Mouse (Mus musculus): Measurements from ENCODE around the gene Dtx1. TPM values are rescaled to one million over a fixed set of nuclear protein-coding genes. Genes with fewer than 3 reads are reported as not detected.

Gene Dtx1
- total RNA-seq, 1 experiment, result 13.6 TPM

DNA sequence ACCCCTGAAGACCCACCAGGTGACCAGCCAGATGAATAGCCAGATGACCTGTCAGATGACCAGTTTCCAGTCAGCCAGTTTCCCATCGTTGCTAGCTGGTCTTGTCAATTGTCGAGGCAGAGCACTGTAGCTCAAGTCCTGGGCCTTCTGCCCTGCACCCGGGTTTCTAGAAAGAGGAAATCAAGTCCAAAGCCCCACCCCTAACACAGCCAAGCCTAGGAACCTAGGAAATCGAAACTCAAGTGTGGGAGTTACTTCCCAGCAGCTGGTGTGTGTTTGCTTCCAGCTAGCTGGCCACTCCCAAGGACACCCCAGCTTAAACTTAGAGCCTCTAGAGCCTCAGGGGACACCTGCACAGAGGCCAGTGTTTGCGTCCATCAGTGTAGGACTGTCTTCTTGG lies 38.0 kb upstream of the Dtx1 start, which contains the start of gene Oas2:
Gene Oas2, minus strand, starts transcription at position 166 of the 400 bp plus-strand sequence.
- Histone ChIP-seq H3K9ac (ENCODE audit: insufficient read depth, low read depth, low read length, poor library complexity, severe bottlenecking) (no peak within 1 kb of the TSS), H3K4me1 (ENCODE audit: control insufficient read depth in 2 of 2, insufficient read depth in 2 of 2, low read length in 2 of 2, poor library complexity in 1 of 2) (peaks cover 2 to 6% of the 10 kb centered on the region in 2 experiments; a peak in 3 of 4 replicates), H3K4me3 (ENCODE audit: insufficient read depth in 1 of 2, low read depth in 1 of 2, low read length in 2 of 2, poor library complexity in 1 of 2, severe bottlenecking in 1 of 2) (no peak within 1 kb of the TSS), H3K9me3 (ENCODE audit: control insufficient read depth, insufficient read depth, low read depth, low read length) (no peaks in the 10 kb centered on the region), H3K36me3 (ENCODE audit: control insufficient read depth, insufficient read depth, low read length, poor library complexity, severe bottlenecking) (no peaks in the 10 kb centered on the region), H3K27ac (ENCODE audit: insufficient read depth, low read depth, low read length, poor library complexity, severe bottlenecking) (no peak within 1 kb of the TSS; the same call in 1 of the 2 replicates)
- DNase-seq (ENCODE audit: low read depth, low spot score), result no peak
- in situ Hi-C loops (cut with MboI; ENCODE audit: low sequenced_read_pairs in 2 of 2, unreplicated experiment in 2 of 2), result no loop called here
- TF ChIP-seq ZC3H11A (IDR thresholded peaks at IDR 0.05; ENCODE audit: borderline replicate concordance, low read depth, low read length) (no peak), HCFC1 (IDR thresholded peaks at IDR 0.05; ENCODE audit: borderline replicate concordance, insufficient read depth, low read length) (no peak), CHD2 (IDR thresholded peaks at IDR 0.05; ENCODE audit: low read depth, low read length) (no peak), ZNF384 (IDR thresholded peaks at IDR 0.05; ENCODE audit: low read depth, low read length) (no peak), MAFK (IDR thresholded peaks at IDR 0.05; ENCODE audit: insufficient read depth, low read depth, low read length) (no peak)

DNA sequence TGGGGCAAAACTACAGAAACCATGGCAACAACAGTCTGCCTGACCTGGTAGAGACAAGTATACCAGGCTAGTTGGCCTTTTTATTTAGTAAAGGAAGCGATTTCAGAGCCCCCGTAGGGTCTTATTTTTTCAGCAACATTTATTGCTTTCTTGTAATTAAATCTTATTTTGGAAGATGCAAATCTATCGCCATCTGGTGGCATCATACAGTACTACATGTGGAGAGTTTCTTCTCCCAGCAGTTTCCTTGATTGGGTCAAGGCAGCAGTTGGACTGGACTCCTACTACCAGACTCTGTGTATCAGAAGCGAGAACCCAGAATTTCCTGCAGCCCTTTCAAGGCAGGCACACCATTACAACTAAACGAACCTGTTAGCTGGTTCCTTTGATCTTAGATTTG lies 34.7 kb upstream of the Dtx1 start:
- H3K27ac ChIP-seq (ENCODE audit: insufficient read depth, low read depth, low read length, poor library complexity, severe bottlenecking), result no peak overlapping the region
- TF ChIP-seq ZC3H11A (IDR thresholded peaks at IDR 0.05; ENCODE audit: borderline replicate concordance, low read depth, low read length) (peak; percentile 34; the same call in 1 of the 2 replicates), ZNF384 (IDR thresholded peaks at IDR 0.05; ENCODE audit: low read depth, low read length) (no peak)
- no peaks in the 10 kb centered on the region for H3K9me3 ChIP-seq (ENCODE audit: control insufficient read depth, insufficient read depth, low read depth, low read length)
- DNase-seq (ENCODE audit: low read depth, low spot score), result no peak
- H3K4me1 ChIP-seq (ENCODE audit: control insufficient read depth in 2 of 2, insufficient read depth in 2 of 2, low read length in 2 of 2, poor library complexity in 1 of 2), result peaks cover 0 to 2% of the 10 kb centered on the region in 2 experiments; a peak in 3 of 4 replicates
- no peak overlapping the region for H3K9ac ChIP-seq (ENCODE audit: insufficient read depth, low read depth, low read length, poor library complexity, severe bottlenecking)
- in situ Hi-C loops (cut with MboI; ENCODE audit: low sequenced_read_pairs in 2 of 2, unreplicated experiment in 2 of 2), result no loop called here
- H3K36me3 ChIP-seq (ENCODE audit: control insufficient read depth, insufficient read depth, low read length, poor library complexity, severe bottlenecking), result no peaks in the 10 kb centered on the region
- H3K4me3 ChIP-seq (ENCODE audit: insufficient read depth in 1 of 2, low read depth in 1 of 2, low read length in 2 of 2, poor library complexity in 1 of 2, severe bottlenecking in 1 of 2), result no peak overlapping the region

GRCm38 (mm10) chr5:120742125-120742524 lies 30.4 kb upstream of the Dtx1 start:
- in situ Hi-C loops (cut with MboI; ENCODE audit: low sequenced_read_pairs in 2 of 2, unreplicated experiment in 2 of 2), result no loop called here
- TF ChIP-seq HCFC1 (IDR thresholded peaks at IDR 0.05; ENCODE audit: borderline replicate concordance, insufficient read depth, low read length), result no peak
- TF ChIP-seq MAFK (IDR thresholded peaks at IDR 0.05; ENCODE audit: insufficient read depth, low read depth, low read length), result no peak
- TF ChIP-seq ZC3H11A (IDR thresholded peaks at IDR 0.05; ENCODE audit: borderline replicate concordance, low read depth, low read length), result no peak; the same call in 1 of the 2 replicates
- H3K27ac ChIP-seq (ENCODE audit: insufficient read depth, low read depth, low read length, poor library complexity, severe bottlenecking), result no peak overlapping the region
- H3K4me1 ChIP-seq (ENCODE audit: control insufficient read depth in 2 of 2, insufficient read depth in 2 of 2, low read length in 2 of 2, poor library complexity in 1 of 2), result peaks cover 0 to 6% of the 10 kb centered on the region in 2 experiments; a peak in 2 of 4 replicates
- peak; percentile 81 for DNase-seq (ENCODE audit: low read depth, low spot score)
- no peaks in the 10 kb centered on the region for H3K36me3 ChIP-seq (ENCODE audit: control insufficient read depth, insufficient read depth, low read length, poor library complexity, severe bottlenecking)
- no peaks in the 10 kb centered on the region for H3K9me3 ChIP-seq (ENCODE audit: control insufficient read depth, insufficient read depth, low read depth, low read length)
- H3K4me3 ChIP-seq (ENCODE audit: insufficient read depth in 1 of 2, low read depth in 1 of 2, low read length in 2 of 2, poor library complexity in 1 of 2, severe bottlenecking in 1 of 2), result no peak overlapping the region
- H3K9ac ChIP-seq (ENCODE audit: insufficient read depth, low read depth, low read length, poor library complexity, severe bottlenecking), result no peak overlapping the region

DNA sequence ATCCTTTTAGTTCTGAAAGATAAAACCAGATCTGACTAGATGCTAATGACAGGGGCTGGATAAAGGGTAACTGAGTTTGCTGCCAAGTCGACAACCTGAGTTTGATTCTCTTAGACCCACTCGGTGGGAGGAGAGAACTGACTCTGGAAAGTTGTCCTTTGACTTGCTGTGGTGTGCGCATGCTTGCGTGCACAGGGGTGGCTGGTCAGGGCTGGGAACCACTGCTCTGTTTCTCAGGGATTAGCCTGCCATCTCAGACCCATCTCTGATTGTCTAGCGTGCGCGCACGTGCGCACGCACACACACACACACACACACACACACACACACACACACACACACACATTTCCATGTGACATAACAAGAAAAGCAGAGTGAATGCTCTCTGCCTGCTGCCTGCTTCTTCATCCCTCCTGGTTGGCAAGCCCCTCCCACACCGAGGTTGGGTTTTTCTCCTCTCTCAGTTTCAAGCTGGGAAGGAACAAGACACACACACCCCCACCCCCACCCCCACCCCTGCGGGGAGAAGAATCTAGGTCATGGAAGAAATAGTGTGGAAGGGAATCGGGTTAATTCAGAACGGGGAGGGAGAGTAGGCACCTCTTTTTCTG lies 22.8 kb upstream of the Dtx1 start:
- peak overlapping the region; percentile 71; the same call in 1 of the 2 replicates for H3K27ac ChIP-seq (ENCODE audit: insufficient read depth, low read depth, low read length, poor library complexity, severe bottlenecking)
- no peaks in the 10 kb centered on the region for H3K36me3 ChIP-seq (ENCODE audit: control insufficient read depth, insufficient read depth, low read length, poor library complexity, severe bottlenecking)
- peak overlapping the region; percentile 22; the same call in 1 of the 2 replicates for H3K9ac ChIP-seq (ENCODE audit: insufficient read depth, low read depth, low read length, poor library complexity, severe bottlenecking)
- H3K9me3 ChIP-seq (ENCODE audit: control insufficient read depth, insufficient read depth, low read depth, low read length), result no peaks in the 10 kb centered on the region
- peak overlapping the region; percentile 34 to 41; a peak in 3 of 4 replicates for H3K4me3 ChIP-seq (ENCODE audit: insufficient read depth in 1 of 2, low read depth in 1 of 2, low read length in 2 of 2, poor library complexity in 1 of 2, severe bottlenecking in 1 of 2)
- in situ Hi-C loops (cut with MboI; ENCODE audit: low sequenced_read_pairs in 2 of 2, unreplicated experiment in 2 of 2), result loop anchor here (10.0 kb wide), 2 partner anchors 100 to 110 kb away; partner anchors contain the start of gene Cfap73 (in 1 of the 2)
- TF ChIP-seq HCFC1 (IDR thresholded peaks at IDR 0.05; ENCODE audit: borderline replicate concordance, insufficient read depth, low read length), result no peak
- no peak for TF ChIP-seq CHD2 (IDR thresholded peaks at IDR 0.05; ENCODE audit: low read depth, low read length)
- no peak for TF ChIP-seq ZC3H11A (IDR thresholded peaks at IDR 0.05; ENCODE audit: borderline replicate concordance, low read depth, low read length)
- no peak for TF ChIP-seq ZNF384 (IDR thresholded peaks at IDR 0.05; ENCODE audit: low read depth, low read length)
- no peak for TF ChIP-seq MAFK (IDR thresholded peaks at IDR 0.05; ENCODE audit: insufficient read depth, low read depth, low read length)
- H3K4me1 ChIP-seq (ENCODE audit: control insufficient read depth in 2 of 2, insufficient read depth in 2 of 2, low read length in 2 of 2, poor library complexity in 1 of 2), result peaks cover 15 to 23% of the 10 kb centered on the region in 2 experiments
- no peak for DNase-seq (ENCODE audit: low read depth, low spot score)
